ENCODE assay signal across 9 mouse cellular contexts in the genomic region with DNA sequence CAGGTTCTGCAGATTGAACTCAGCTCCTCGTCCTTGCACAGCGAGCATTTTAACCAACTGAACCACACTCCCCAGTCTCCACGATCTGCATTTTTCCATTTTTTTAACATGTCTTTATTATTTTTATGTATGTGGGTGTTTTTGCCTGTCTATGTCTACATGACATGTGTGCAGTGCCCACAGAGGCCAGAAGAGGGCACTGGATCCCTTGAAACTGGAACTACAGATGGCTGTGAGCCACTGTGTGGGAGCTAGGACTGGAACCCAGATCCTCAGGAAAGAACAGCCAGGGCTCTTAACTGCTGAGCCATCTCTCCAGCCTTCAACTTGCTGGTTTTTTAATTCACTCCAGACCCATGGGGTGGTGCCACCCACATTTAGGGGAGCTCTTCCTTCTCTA. TPM values are rescaled to one million over a fixed set of nuclear protein-coding genes. Genes with fewer than 3 reads are reported as not detected.
DNase-seq lines count a peak whose midpoint lies in the region; ATAC-seq and TF ChIP-seq lines count a peak whose summit lies in the region.
"Had no signal": no experiment of that assay in that cellular context is flagged by ENCODE, and none has a peak within 500 bp of the region (broad histone marks: within the 10 kb centered on the region; RNA-seq: fewer than 3 reads in every experiment).

No protein-coding gene starts in this region.

- H3K9me3 ChIP-seq in embryonic facial prominence, embryonic 11.5 days (replicated peaks; ENCODE audit: control insufficient read depth, low read length): no peaks in the 10 kb centered on the region
- H3K9me3 ChIP-seq in embryonic facial prominence, embryonic 10.5 days: no peaks in the 10 kb centered on the region
- H3K9me3 ChIP-seq: heart, embryonic 10.5 days had no signal

- no peak overlapping the region for H3K4me3 ChIP-seq in embryonic facial prominence, embryonic 11.5 days (ENCODE audit: low read depth, low read length)
- H3K4me3 ChIP-seq in embryonic facial prominence, embryonic 10.5 days: no peak overlapping the region
- H3K4me3 ChIP-seq in lung, adult 2 months (replicated peaks; ENCODE audit: extremely low read depth, low read depth, low read length): no peak overlapping the region
- H3K4me3 ChIP-seq: heart, embryonic 10.5 days had no signal

- TF ChIP-seq POLR2A in lung, adult 2 months (IDR thresholded peaks at IDR 0.05; ENCODE audit: borderline replicate concordance, extremely low read depth, low read depth, low read length): no peak

- no peaks in the 10 kb centered on the region for H3K27me3 ChIP-seq in embryonic facial prominence, embryonic 11.5 days (ENCODE audit: control insufficient read depth, insufficient read depth, low read length)
- H3K27me3 ChIP-seq in embryonic facial prominence, embryonic 10.5 days (replicated peaks; ENCODE audit: low read depth, poor library complexity, severe bottlenecking): no peaks in the 10 kb centered on the region

- H3K27ac ChIP-seq in embryonic facial prominence, embryonic 11.5 days (replicated peaks; ENCODE audit: low read depth, low read length): no peak overlapping the region
- no peak overlapping the region for H3K27ac ChIP-seq in embryonic facial prominence, embryonic 10.5 days (replicated peaks)
- H3K27ac ChIP-seq: heart, embryonic 10.5 days had no signal

- H3K9ac ChIP-seq in embryonic facial prominence, embryonic 11.5 days (replicated peaks; ENCODE audit: low read length): no peak overlapping the region

- no peak for ATAC-seq in embryonic facial prominence, embryonic 11.5 days (replicated peaks; ENCODE audit: insufficient number of reproducible peaks, low FRiP score, low TSS enrichment, low read depth)

- peak; percentile 26 for DNase-seq in embryonic facial prominence, embryonic 11.5 days (ENCODE audit: low spot score)
- DNase-seq in embryonic facial prominence, embryonic 10.5 days (ENCODE audit: low spot score): no peak
- DNase-seq in lung, adult 2 months: peak; percentile 26
- no peak for DNase-seq in lung, postnatal 25 days (ENCODE audit: low spot score)
- DNase-seq in induced T-regulatory cell, adult 2 months (ENCODE audit: low read depth): peak; percentile 57
- DNase-seq in testis, postnatal 10 days (ENCODE audit: low spot score): peak; percentile 68
- DNase-seq in frontal cortex, adult 2 months (ENCODE audit: extremely low spot score in 1 of 2, low spot score in 1 of 2): no peak
- DNase-seq in cerebellum, postnatal 36 days: no peak

- WGBS in embryonic facial prominence, embryonic 11.5 days: 90% methylated on average over 3 of the region's 3 CpGs
- WGBS in embryonic facial prominence, embryonic 10.5 days: 86% methylated on average over 3 of the region's 3 CpGs
- WGBS in lung, adult 2 months: 87% methylated on average over 3 of the region's 3 CpGs

- H3K4me2 ChIP-seq in embryonic facial prominence, embryonic 11.5 days (ENCODE audit: low read depth, low read length): no peak overlapping the region

- no peaks in the 10 kb centered on the region; the same call in 1 of the 2 replicates for H3K36me3 ChIP-seq in embryonic facial prominence, embryonic 11.5 days (replicated peaks; ENCODE audit: control insufficient read depth, insufficient read depth, low read depth, low read length)
- H3K36me3 ChIP-seq in embryonic facial prominence, embryonic 10.5 days (replicated peaks): peaks cover 24% of the 10 kb centered on the region

- no peaks in the 10 kb centered on the region for H3K4me1 ChIP-seq in embryonic facial prominence, embryonic 11.5 days (ENCODE audit: control insufficient read depth, insufficient read depth, low read length)
- H3K4me1 ChIP-seq in embryonic facial prominence, embryonic 10.5 days: peaks cover 14% of the 10 kb centered on the region
- no peaks in the 10 kb centered on the region for H3K4me1 ChIP-seq in lung, adult 2 months (ENCODE audit: control insufficient read depth, insufficient read depth, low read length)

- peak; percentile 33; the same call in 1 of the 2 replicates for TF ChIP-seq CTCF in lung, adult 2 months (IDR thresholded peaks at IDR 0.05; ENCODE audit: insufficient read depth, low read length)

RNA-seq across cellular contexts. Expression of gene Hspa4, which starts 45.8 kb away (rescaled TPM):
- 123 and 148 TPM in 2 replicates for polyA plus RNA-seq in embryonic facial prominence, embryonic 11.5 days (2014; fragmentation: Nextera tagmentation; extraction: Ambion mirVana)
- polyA plus RNA-seq in embryonic facial prominence, embryonic 10.5 days (2016; fragmentation: Nextera tagmentation; extraction: Ambion mirVana): 130 and 136 TPM in 2 replicates
- 22.0 and 24.9 TPM in 2 replicates for polyA plus RNA-seq in lung, adult 2 months (2012; rRNA removed)
- polyA plus RNA-seq in frontal cortex, adult 2 months (2012; rRNA removed): 82.5 and 92.5 TPM in 2 replicates

Comparison
In these comparisons a context has a peak if more than half of its experiments do, and no peak if none do; other contexts are left out.
1. DNase-seq: peak in embryonic facial prominence, embryonic 11.5 days (single experiment), lung, adult 2 months (single experiment), induced T-regulatory cell, adult 2 months (single experiment) and testis, postnatal 10 days (single experiment); none in embryonic facial prominence, embryonic 10.5 days (single experiment), lung, postnatal 25 days (single experiment), frontal cortex, adult 2 months (0 of 2) and cerebellum, postnatal 36 days (0 of 2).